Mouse (Mus musculus): ENCODE results near the gene Ankrd55. TPM values are rescaled to one million over a fixed set of nuclear protein-coding genes. Genes with fewer than 3 reads are reported as not detected.

The Ankrd55 gene
- polyA plus RNA-seq, 1 experiment from 2014 or later, result 0.14 TPM

DNA sequence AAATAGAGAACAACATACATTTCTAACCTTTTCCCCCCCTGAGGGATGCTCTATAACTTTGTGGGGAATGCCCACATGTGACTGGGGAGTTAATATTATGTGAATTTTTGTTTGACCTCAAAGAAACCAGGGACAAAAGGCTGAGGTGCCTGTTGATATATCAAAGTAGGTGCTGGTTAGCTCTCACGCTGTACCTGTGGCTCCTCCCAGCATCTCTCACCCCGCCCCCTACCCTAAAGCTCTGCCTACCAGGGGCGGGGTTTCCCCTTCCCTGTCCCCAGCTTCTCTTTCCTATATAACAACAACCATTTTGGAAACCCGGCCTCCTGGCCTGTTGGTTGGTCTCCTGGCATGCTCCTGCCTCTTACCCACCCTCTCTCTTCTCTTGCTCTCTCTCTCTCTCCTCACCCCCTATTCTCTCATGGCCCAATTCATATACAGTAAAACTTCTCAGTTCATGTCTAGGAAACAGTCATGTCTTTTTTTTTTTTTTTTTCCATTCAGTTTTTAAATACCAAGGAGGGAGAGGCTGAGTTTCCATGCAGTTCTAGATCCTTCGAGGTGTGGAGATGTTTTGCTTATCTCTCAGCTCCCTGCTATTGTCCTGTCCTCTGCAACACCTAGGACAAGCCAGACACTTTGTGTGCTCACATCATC is 54.8 kb downstream of the Ankrd55 start:
- 61% methylated on average over 5 of the region's 5 CpGs for WGBS (ENCODE audit: insufficient replicate concordance)
- Histone ChIP-seq H3K9me3 (replicated peaks; ENCODE audit: control insufficient read depth, low read length) (no peaks in the 10 kb centered on the region), H3K4me1 (ENCODE audit: control insufficient read depth, insufficient read depth, low read length) (no peaks in the 10 kb centered on the region; the same call in 1 of the 2 replicates), H3K9ac (ENCODE audit: low read depth, low read length) (no peak overlapping the region), H3K4me3 (ENCODE audit: low read depth, low read length) (no peak overlapping the region), H3K27ac (ENCODE audit: low read depth, low read length) (no peak overlapping the region), H3K27me3 (ENCODE audit: control insufficient read depth, insufficient read depth, low read length) (no peaks in the 10 kb centered on the region), H3K4me2 (no peak overlapping the region), H3K36me3 (ENCODE audit: control insufficient read depth, insufficient read depth, low read length) (no peaks in the 10 kb centered on the region)
- no peak for ATAC-seq (replicated peaks; ENCODE audit: insufficient number of reproducible peaks, low FRiP score, low TSS enrichment)

DNA sequence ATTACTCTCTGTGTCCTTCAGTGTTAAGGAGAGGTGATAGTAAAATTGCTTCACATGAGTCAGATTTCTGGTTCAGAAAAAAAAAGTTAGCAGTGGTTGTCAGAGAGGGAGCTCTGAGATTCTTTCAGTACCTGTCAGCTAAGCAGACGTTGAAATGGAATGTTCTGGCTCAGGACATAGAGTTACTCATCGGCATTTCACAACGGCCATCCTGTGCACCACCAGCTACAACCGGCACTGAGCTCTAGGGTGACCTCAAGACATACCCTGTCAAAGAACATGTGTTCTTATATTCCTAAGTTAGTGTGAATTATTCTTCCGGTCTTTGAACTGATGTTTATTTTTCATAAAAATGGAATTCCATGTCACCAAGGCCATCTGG is 55.4 kb downstream of the Ankrd55 start:
- Histone ChIP-seq H3K36me3 (ENCODE audit: control insufficient read depth, insufficient read depth, low read length) (no peaks in the 10 kb centered on the region), H3K9me3 (replicated peaks; ENCODE audit: control insufficient read depth, low read length) (no peaks in the 10 kb centered on the region), H3K4me3 (ENCODE audit: low read depth, low read length) (no peak overlapping the region), H3K27me3 (ENCODE audit: control insufficient read depth, insufficient read depth, low read length) (no peaks in the 10 kb centered on the region), H3K27ac (ENCODE audit: low read depth, low read length) (no peak overlapping the region), H3K4me2 (no peak overlapping the region), H3K4me1 (ENCODE audit: control insufficient read depth, insufficient read depth, low read length) (no peaks in the 10 kb centered on the region; the same call in 1 of the 2 replicates), H3K9ac (ENCODE audit: low read depth, low read length) (no peak overlapping the region)
- ATAC-seq (replicated peaks; ENCODE audit: insufficient number of reproducible peaks, low FRiP score, low TSS enrichment), result no peak
- 74% methylated on average over 5 of the region's 5 CpGs for WGBS (ENCODE audit: insufficient replicate concordance)

DNA sequence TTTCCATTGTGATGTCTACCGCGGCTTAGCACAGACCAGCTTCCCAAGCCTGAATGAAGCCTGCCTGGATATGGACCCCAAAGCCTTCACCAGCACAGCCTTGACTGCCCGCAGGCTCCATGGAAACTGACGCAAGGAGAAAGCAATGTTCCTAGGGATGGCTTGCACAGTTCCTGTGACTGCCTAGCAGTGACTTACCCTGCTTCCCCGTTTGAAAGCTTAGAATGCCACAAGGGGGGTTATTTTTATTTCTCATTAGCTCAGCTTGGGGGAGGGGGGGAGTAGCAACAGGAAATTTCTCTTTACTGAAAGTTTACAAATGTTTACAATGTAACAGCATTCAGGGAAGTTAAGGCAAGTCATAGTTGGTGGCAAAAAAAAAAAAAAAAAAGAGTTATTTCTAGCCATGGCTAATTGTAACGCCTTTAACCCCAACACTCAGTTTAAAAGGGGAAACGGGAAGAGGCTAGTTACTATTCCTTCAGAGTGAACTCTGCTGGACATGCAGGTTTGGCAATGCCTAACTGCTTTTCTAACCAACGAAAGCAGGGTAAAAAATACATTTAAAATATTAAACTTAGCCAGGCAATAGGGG is 56.1 kb downstream of the Ankrd55 start:
- no peak overlapping the region for H3K4me3 ChIP-seq (ENCODE audit: low read depth, low read length)
- no peaks in the 10 kb centered on the region for H3K9me3 ChIP-seq (replicated peaks; ENCODE audit: control insufficient read depth, low read length)
- no peak overlapping the region for H3K4me2 ChIP-seq
- H3K27me3 ChIP-seq (ENCODE audit: control insufficient read depth, insufficient read depth, low read length), result no peaks in the 10 kb centered on the region
- peaks cover 2% of the 10 kb centered on the region; the same call in 1 of the 2 replicates for H3K4me1 ChIP-seq (ENCODE audit: control insufficient read depth, insufficient read depth, low read length)
- no peaks in the 10 kb centered on the region for H3K36me3 ChIP-seq (ENCODE audit: control insufficient read depth, insufficient read depth, low read length)
- 69% methylated on average over 8 of the region's 8 CpGs for WGBS (ENCODE audit: insufficient replicate concordance)
- ATAC-seq (replicated peaks; ENCODE audit: insufficient number of reproducible peaks, low FRiP score, low TSS enrichment), result no peak
- H3K27ac ChIP-seq (ENCODE audit: low read depth, low read length), result no peak overlapping the region
- no peak overlapping the region for H3K9ac ChIP-seq (ENCODE audit: low read depth, low read length)

DNA sequence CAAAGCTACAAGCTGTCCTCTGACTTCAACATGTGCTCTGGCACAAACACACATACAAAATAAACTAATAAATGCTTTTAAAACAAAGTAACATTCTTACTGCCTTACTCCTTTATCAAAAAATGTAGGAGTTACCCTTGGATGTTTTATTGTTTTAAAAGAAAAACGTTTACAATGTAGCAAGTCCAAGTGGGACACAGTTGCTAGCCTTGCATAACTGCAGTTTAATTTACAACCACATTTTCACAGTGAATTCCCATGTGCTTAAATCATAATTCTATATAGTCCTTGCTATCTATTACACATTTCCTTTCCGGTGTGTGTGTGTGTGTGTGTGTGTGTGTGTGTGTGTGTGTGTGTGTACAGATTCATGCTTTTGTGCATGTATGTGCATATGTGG is 57.3 kb downstream of the Ankrd55 start:
- no peaks in the 10 kb centered on the region for H3K36me3 ChIP-seq (ENCODE audit: control insufficient read depth, insufficient read depth, low read length)
- H3K4me1 ChIP-seq (ENCODE audit: control insufficient read depth, insufficient read depth, low read length), result peaks cover 4% of the 10 kb centered on the region; the same call in 1 of the 2 replicates
- ATAC-seq (replicated peaks; ENCODE audit: insufficient number of reproducible peaks, low FRiP score, low TSS enrichment), result no peak
- 0 out of 2 replicates have a peak, but pooled peaks cover 2% of the 10 kb centered on the region for H3K9me3 ChIP-seq (replicated peaks; ENCODE audit: control insufficient read depth, low read length)
- no peak overlapping the region for H3K4me3 ChIP-seq (ENCODE audit: low read depth, low read length)
- no peak overlapping the region for H3K27ac ChIP-seq (ENCODE audit: low read depth, low read length)
- no peaks in the 10 kb centered on the region for H3K27me3 ChIP-seq (ENCODE audit: control insufficient read depth, insufficient read depth, low read length)
- no peak overlapping the region for H3K9ac ChIP-seq (ENCODE audit: low read depth, low read length)
- 66% methylated on average over 2 of the region's 2 CpGs for WGBS (ENCODE audit: insufficient replicate concordance)
- H3K4me2 ChIP-seq, result no peak overlapping the region

DNA sequence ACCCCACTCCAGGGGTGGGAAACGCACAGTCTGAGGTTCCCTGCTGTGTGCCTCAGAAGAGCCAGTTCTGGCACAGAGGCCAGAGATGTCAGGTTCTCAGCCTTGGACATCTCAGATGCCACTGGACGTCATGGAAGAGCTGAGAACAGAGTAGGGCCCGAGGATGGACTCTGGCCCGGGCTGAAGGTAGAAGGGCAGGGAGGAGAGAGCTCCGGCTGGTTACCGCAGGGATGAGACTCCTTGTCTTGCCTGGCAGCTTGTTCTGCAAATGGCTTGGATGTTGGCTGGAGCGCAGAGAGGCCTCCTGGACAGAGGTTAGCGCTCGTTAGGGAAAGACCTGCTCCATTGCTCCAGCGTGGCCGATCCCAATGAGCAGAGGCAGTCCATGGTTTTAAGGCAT is 57.8 kb downstream of the Ankrd55 start:
- H3K4me2 ChIP-seq, result no peak overlapping the region
- 83% methylated on average over 11 of the region's 11 CpGs for WGBS (ENCODE audit: insufficient replicate concordance)
- H3K4me3 ChIP-seq (ENCODE audit: low read depth, low read length), result no peak overlapping the region
- H3K9ac ChIP-seq (ENCODE audit: low read depth, low read length), result no peak overlapping the region
- 0 out of 2 replicates have a peak, but pooled peaks cover 2% of the 10 kb centered on the region for H3K9me3 ChIP-seq (replicated peaks; ENCODE audit: control insufficient read depth, low read length)
- ATAC-seq (replicated peaks; ENCODE audit: insufficient number of reproducible peaks, low FRiP score, low TSS enrichment), result no peak
- no peaks in the 10 kb centered on the region for H3K27me3 ChIP-seq (ENCODE audit: control insufficient read depth, insufficient read depth, low read length)
- H3K36me3 ChIP-seq (ENCODE audit: control insufficient read depth, insufficient read depth, low read length), result no peaks in the 10 kb centered on the region
- H3K27ac ChIP-seq (ENCODE audit: low read depth, low read length), result no peak overlapping the region
- peaks cover 4% of the 10 kb centered on the region; the same call in 1 of the 2 replicates for H3K4me1 ChIP-seq (ENCODE audit: control insufficient read depth, insufficient read depth, low read length)

DNA sequence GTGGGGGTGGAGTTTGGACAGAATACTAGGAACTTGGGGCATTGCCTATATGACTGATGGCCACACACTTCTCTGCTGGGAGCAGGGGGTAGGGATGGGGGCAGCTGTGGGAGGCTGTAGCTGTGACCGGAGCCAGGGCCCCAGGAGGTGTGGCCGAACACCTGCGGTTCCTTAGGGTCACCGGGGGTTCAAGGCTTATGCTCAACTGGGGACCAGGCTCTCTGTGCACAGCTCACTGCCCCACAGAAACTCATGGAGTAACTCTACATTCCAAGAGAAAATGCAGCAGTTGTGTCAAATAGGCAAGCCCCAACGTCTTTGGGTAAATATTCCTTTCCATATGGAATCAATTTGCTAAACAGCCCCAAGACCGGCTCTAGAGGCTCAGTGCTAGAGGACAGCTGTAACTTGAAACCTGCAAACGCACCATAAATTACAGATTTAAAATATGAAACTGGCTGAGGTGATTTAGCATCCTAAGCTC is 58.5 kb downstream of the Ankrd55 start:
- H3K4me2 ChIP-seq, result no peak overlapping the region
- H3K4me1 ChIP-seq (ENCODE audit: control insufficient read depth, insufficient read depth, low read length), result peaks cover 4% of the 10 kb centered on the region; the same call in 1 of the 2 replicates
- H3K27me3 ChIP-seq (ENCODE audit: control insufficient read depth, insufficient read depth, low read length), result no peaks in the 10 kb centered on the region
- no peaks in the 10 kb centered on the region for H3K36me3 ChIP-seq (ENCODE audit: control insufficient read depth, insufficient read depth, low read length)
- WGBS (ENCODE audit: insufficient replicate concordance), result 65% methylated on average over 7 of the region's 7 CpGs
- H3K9ac ChIP-seq (ENCODE audit: low read depth, low read length), result no peak overlapping the region
- H3K9me3 ChIP-seq (replicated peaks; ENCODE audit: control insufficient read depth, low read length), result 0 out of 2 replicates have a peak, but pooled peaks cover 2% of the 10 kb centered on the region
- no peak overlapping the region for H3K27ac ChIP-seq (ENCODE audit: low read depth, low read length)
- ATAC-seq (replicated peaks; ENCODE audit: insufficient number of reproducible peaks, low FRiP score, low TSS enrichment), result no peak
- no peak overlapping the region for H3K4me3 ChIP-seq (ENCODE audit: low read depth, low read length)

DNA sequence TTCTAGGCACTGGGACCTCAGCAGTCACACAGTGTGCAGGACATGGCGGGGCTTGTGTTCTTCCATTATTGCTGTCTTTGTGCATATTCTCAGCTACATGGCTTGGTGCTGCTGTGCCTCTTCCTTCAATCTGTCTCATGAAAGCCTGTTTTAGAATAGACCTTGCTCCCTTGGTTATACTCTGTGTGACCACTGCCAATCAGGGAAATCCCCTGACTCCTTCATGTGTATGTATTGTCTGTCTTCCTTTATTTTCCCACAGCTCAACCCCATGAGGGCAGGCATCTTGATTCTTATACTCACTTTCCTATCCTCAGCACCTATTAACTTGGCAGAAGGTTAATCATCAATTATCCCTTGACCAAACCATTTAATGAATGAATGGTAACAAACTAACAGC is 60.0 kb downstream of the Ankrd55 start:
- H3K9me3 ChIP-seq (replicated peaks; ENCODE audit: control insufficient read depth, low read length), result 0 out of 2 replicates have a peak, but pooled peaks cover 2% of the 10 kb centered on the region
- H3K27ac ChIP-seq (ENCODE audit: low read depth, low read length), result no peak overlapping the region
- WGBS (ENCODE audit: insufficient replicate concordance), result 76% methylated on average over 1 of the region's 1 CpGs
- no peak overlapping the region for H3K4me3 ChIP-seq (ENCODE audit: low read depth, low read length)
- no peaks in the 10 kb centered on the region for H3K27me3 ChIP-seq (ENCODE audit: control insufficient read depth, insufficient read depth, low read length)
- H3K9ac ChIP-seq (ENCODE audit: low read depth, low read length), result no peak overlapping the region
- peaks cover 4% of the 10 kb centered on the region; the same call in 1 of the 2 replicates for H3K4me1 ChIP-seq (ENCODE audit: control insufficient read depth, insufficient read depth, low read length)
- no peak overlapping the region for H3K4me2 ChIP-seq
- no peak for ATAC-seq (replicated peaks; ENCODE audit: insufficient number of reproducible peaks, low FRiP score, low TSS enrichment)
- no peaks in the 10 kb centered on the region for H3K36me3 ChIP-seq (ENCODE audit: control insufficient read depth, insufficient read depth, low read length)

DNA sequence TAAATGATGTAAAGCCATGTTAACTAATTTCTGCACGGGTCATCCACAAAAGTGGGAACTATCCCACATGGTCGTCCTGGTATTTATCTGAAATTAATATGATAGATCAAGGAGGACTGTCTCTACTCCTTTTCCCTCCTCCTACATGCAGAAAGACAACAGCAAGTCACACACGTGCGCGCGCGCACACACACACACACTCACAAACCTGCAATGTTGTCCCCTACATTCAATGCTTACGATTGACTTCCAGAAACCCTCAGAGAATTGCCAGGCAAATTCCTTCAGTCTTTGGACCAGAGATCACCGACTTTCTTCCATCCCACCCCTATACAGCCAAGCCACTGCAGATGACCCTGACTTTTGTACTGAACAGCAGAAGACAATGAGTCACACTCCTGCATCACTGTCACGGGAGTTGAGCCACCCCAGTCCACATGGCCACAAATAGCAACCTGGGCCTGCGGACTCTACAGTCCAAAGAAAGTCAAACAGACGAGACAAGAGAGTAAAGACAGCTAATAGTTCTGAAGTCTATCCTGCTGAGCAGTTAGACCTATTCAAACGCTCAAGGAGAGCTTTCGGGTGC is 60.7 kb downstream of the Ankrd55 start:
- no peak overlapping the region for H3K4me2 ChIP-seq
- no peak overlapping the region for H3K9ac ChIP-seq (ENCODE audit: low read depth, low read length)
- no peak overlapping the region for H3K27ac ChIP-seq (ENCODE audit: low read depth, low read length)
- H3K4me1 ChIP-seq (ENCODE audit: control insufficient read depth, insufficient read depth, low read length), result peaks cover 9% of the 10 kb centered on the region
- no peak for ATAC-seq (replicated peaks; ENCODE audit: insufficient number of reproducible peaks, low FRiP score, low TSS enrichment)
- 80% methylated on average over 14 of the region's 14 CpGs for WGBS (ENCODE audit: insufficient replicate concordance)
- 0 out of 2 replicates have a peak, but pooled peaks cover 2% of the 10 kb centered on the region for H3K9me3 ChIP-seq (replicated peaks; ENCODE audit: control insufficient read depth, low read length)
- no peaks in the 10 kb centered on the region for H3K36me3 ChIP-seq (ENCODE audit: control insufficient read depth, insufficient read depth, low read length)
- H3K27me3 ChIP-seq (ENCODE audit: control insufficient read depth, insufficient read depth, low read length), result no peaks in the 10 kb centered on the region
- H3K4me3 ChIP-seq (ENCODE audit: low read depth, low read length), result no peak overlapping the region
